Mouse (Mus musculus): ENCODE measurements at regions not wholly inside any gene's neighbourhood (a gene's known extent, or its start where the extent isn't known, plus 50 kb on each side); places are given as distances from the start of the nearest gene placed in this dataset.

- H3K36me3 ChIP-seq (ENCODE audit: control insufficient read depth, insufficient read depth, low read length) = no peaks in the 10 kb centered on the region
- no peak overlapping the region for H3K4me2 ChIP-seq
- H3K27ac ChIP-seq (ENCODE audit: low read depth, low read length) = no peak overlapping the region
- H3K27me3 ChIP-seq (ENCODE audit: control insufficient read depth, insufficient read depth, low read length) = no peaks in the 10 kb centered on the region
- no peak for ATAC-seq (replicated peaks; ENCODE audit: insufficient number of reproducible peaks, low FRiP score, low TSS enrichment)
- no peaks in the 10 kb centered on the region for H3K9me3 ChIP-seq (replicated peaks; ENCODE audit: control insufficient read depth, low read length)
- 66% methylated on average over 1 of the region's 1 CpGs for WGBS (ENCODE audit: insufficient replicate concordance)
- H3K9ac ChIP-seq (ENCODE audit: low read depth, low read length) = no peak overlapping the region
- no peaks in the 10 kb centered on the region for H3K4me1 ChIP-seq (ENCODE audit: control insufficient read depth, insufficient read depth, low read length)
- no peak overlapping the region for H3K4me3 ChIP-seq (ENCODE audit: low read depth, low read length)
Observed at GRCm38 (mm10) chr6:41187966-41188365, 114.1 kb upstream of the Try4 start.

GRCm38 (mm10) chr6:41178896-41179295 lies 123.2 kb upstream of the Try4 start:
- H3K4me1 ChIP-seq (ENCODE audit: control insufficient read depth, insufficient read depth, low read length) = no peaks in the 10 kb centered on the region
- no peak overlapping the region for H3K9ac ChIP-seq (ENCODE audit: low read depth, low read length)
- H3K27ac ChIP-seq (ENCODE audit: low read depth, low read length) = no peak overlapping the region
- WGBS (ENCODE audit: insufficient replicate concordance) = 79% methylated on average over 7 of the region's 7 CpGs
- no peak for ATAC-seq (replicated peaks; ENCODE audit: insufficient number of reproducible peaks, low FRiP score, low TSS enrichment)
- H3K27me3 ChIP-seq (ENCODE audit: control insufficient read depth, insufficient read depth, low read length) = no peaks in the 10 kb centered on the region
- H3K9me3 ChIP-seq (replicated peaks; ENCODE audit: control insufficient read depth, low read length) = no peaks in the 10 kb centered on the region
- no peaks in the 10 kb centered on the region for H3K36me3 ChIP-seq (ENCODE audit: control insufficient read depth, insufficient read depth, low read length)
- H3K4me2 ChIP-seq = no peak overlapping the region
- no peak overlapping the region for H3K4me3 ChIP-seq (ENCODE audit: low read depth, low read length)

DNA sequence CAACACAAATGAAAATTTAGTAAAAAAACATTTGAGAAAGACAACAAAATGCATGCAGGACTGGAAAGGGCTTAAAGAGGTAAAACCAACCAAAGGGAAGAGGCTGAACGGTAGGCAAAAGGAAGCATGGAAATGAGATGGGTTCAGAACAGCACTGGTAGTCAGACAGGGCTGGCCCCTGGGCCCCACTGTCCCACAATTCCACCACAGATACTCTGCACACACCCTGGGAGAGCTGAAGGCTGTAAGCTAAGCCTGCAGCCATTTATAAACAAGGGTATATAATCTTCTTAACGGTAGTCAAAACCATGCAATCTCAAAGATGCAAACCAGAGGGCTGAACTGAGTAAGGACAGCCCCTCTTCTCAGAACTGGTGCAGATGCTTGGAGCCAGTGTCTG lies 124.0 kb upstream of the Try4 start:
- WGBS (ENCODE audit: insufficient replicate concordance) = 75% methylated on average over 2 of the region's 2 CpGs
- Histone ChIP-seq H3K36me3 (ENCODE audit: control insufficient read depth, insufficient read depth, low read length) (no peaks in the 10 kb centered on the region), H3K9ac (ENCODE audit: low read depth, low read length) (no peak overlapping the region), H3K4me3 (ENCODE audit: low read depth, low read length) (no peak overlapping the region), H3K4me1 (ENCODE audit: control insufficient read depth, insufficient read depth, low read length) (no peaks in the 10 kb centered on the region), H3K27ac (ENCODE audit: low read depth, low read length) (no peak overlapping the region), H3K27me3 (ENCODE audit: control insufficient read depth, insufficient read depth, low read length) (no peaks in the 10 kb centered on the region), H3K9me3 (replicated peaks; ENCODE audit: control insufficient read depth, low read length) (no peaks in the 10 kb centered on the region), H3K4me2 (no peak overlapping the region)
- no peak for ATAC-seq (replicated peaks; ENCODE audit: insufficient number of reproducible peaks, low FRiP score, low TSS enrichment)

- ATAC-seq (replicated peaks; ENCODE audit: insufficient number of reproducible peaks, low FRiP score, low TSS enrichment) = no peak
- no peak overlapping the region for H3K4me2 ChIP-seq
- 74% methylated on average over 3 of the region's 3 CpGs for whole genome bisulfite sequencing (ENCODE audit: insufficient replicate concordance)
- no peaks in the 10 kb centered on the region for H3K27me3 ChIP-seq (ENCODE audit: control insufficient read depth, insufficient read depth, low read length)
- no peak overlapping the region for H3K27ac ChIP-seq (ENCODE audit: low read depth, low read length)
- H3K4me3 ChIP-seq (ENCODE audit: low read depth, low read length) = no peak overlapping the region
- H3K36me3 ChIP-seq (ENCODE audit: control insufficient read depth, insufficient read depth, low read length) = no peaks in the 10 kb centered on the region
- H3K9ac ChIP-seq (ENCODE audit: low read depth, low read length) = no peak overlapping the region
- no peaks in the 10 kb centered on the region for H3K4me1 ChIP-seq (ENCODE audit: control insufficient read depth, insufficient read depth, low read length)
- no peaks in the 10 kb centered on the region for H3K9me3 ChIP-seq (replicated peaks; ENCODE audit: control insufficient read depth, low read length)
Observed at GRCm38 (mm10) chr6:41177152-41177551, 124.9 kb upstream of the Try4 start.

DNA sequence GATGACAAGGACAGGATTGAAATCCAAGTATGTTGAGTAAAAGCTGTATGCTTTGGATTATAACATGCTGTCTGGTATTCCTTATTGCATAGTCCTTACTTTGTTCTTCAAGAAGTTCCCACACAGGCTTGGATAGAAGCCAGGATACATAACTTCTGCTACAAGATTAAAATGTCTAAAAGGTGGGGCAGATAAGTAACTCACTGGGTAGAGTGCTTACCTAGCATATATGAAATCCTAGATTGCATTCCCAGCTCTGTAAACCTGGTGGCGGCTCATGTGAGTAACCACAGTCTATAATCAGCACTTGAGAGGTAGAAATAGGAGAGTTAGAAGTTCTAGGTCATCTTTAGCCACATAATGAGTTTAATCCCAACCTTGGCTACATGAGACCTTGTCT lies 126.0 kb upstream of the Try4 start:
- no peaks in the 10 kb centered on the region for H3K9me3 ChIP-seq (replicated peaks; ENCODE audit: control insufficient read depth, low read length)
- H3K4me1 ChIP-seq (ENCODE audit: control insufficient read depth, insufficient read depth, low read length) = no peaks in the 10 kb centered on the region
- no peak overlapping the region for H3K4me3 ChIP-seq (ENCODE audit: low read depth, low read length)
- no peaks in the 10 kb centered on the region for H3K36me3 ChIP-seq (ENCODE audit: control insufficient read depth, insufficient read depth, low read length)
- ATAC-seq (replicated peaks; ENCODE audit: insufficient number of reproducible peaks, low FRiP score, low TSS enrichment) = no peak
- WGBS (ENCODE audit: insufficient replicate concordance) = 71% methylated on average over 1 of the region's 1 CpGs
- H3K27me3 ChIP-seq (ENCODE audit: control insufficient read depth, insufficient read depth, low read length) = no peaks in the 10 kb centered on the region
- H3K9ac ChIP-seq (ENCODE audit: low read depth, low read length) = no peak overlapping the region
- no peak overlapping the region for H3K27ac ChIP-seq (ENCODE audit: low read depth, low read length)
- no peak overlapping the region for H3K4me2 ChIP-seq

GRCm38 (mm10) chr6:41163491-41163890 lies 128.2 kb upstream of the 2210010C04Rik start:
- ATAC-seq (replicated peaks; ENCODE audit: insufficient number of reproducible peaks, low FRiP score, low TSS enrichment) = no peak
- Histone ChIP-seq H3K4me2 (no peak overlapping the region), H3K4me3 (ENCODE audit: low read depth, low read length) (no peak overlapping the region), H3K9me3 (replicated peaks; ENCODE audit: control insufficient read depth, low read length) (no peaks in the 10 kb centered on the region), H3K9ac (ENCODE audit: low read depth, low read length) (no peak overlapping the region), H3K36me3 (ENCODE audit: control insufficient read depth, insufficient read depth, low read length) (no peaks in the 10 kb centered on the region), H3K27me3 (ENCODE audit: control insufficient read depth, insufficient read depth, low read length) (no peaks in the 10 kb centered on the region), H3K27ac (ENCODE audit: low read depth, low read length) (no peak overlapping the region), H3K4me1 (ENCODE audit: control insufficient read depth, insufficient read depth, low read length) (no peaks in the 10 kb centered on the region)
- WGBS (ENCODE audit: insufficient replicate concordance) = 74% methylated on average over 1 of the region's 1 CpGs

DNA sequence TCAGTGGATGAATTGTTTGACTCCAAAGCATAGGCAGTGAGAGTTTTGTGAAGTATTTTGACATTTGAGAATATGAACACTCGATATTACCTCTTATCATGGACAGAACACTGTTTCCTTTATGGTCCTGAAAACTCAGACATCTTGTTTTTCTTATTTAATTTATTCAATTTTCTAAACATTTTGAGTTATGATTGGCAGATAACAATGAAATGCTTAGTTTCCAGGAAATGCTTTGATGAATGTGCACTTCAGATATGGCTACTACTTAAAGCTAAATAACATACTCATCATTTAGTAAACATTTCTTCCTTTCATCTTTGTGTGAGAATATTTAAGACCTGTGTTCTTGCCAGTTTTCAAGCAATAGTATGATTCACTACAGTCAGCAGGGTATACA lies 126.4 kb upstream of the 2210010C04Rik start:
- Histone ChIP-seq H3K27ac (ENCODE audit: low read depth, low read length) (no peak overlapping the region), H3K4me2 (no peak overlapping the region), H3K27me3 (ENCODE audit: control insufficient read depth, insufficient read depth, low read length) (no peaks in the 10 kb centered on the region), H3K4me3 (ENCODE audit: low read depth, low read length) (no peak overlapping the region), H3K9ac (ENCODE audit: low read depth, low read length) (no peak overlapping the region), H3K9me3 (replicated peaks; ENCODE audit: control insufficient read depth, low read length) (no peaks in the 10 kb centered on the region), H3K4me1 (ENCODE audit: control insufficient read depth, insufficient read depth, low read length) (no peaks in the 10 kb centered on the region), H3K36me3 (ENCODE audit: control insufficient read depth, insufficient read depth, low read length) (no peaks in the 10 kb centered on the region)
- ATAC-seq (replicated peaks; ENCODE audit: insufficient number of reproducible peaks, low FRiP score, low TSS enrichment) = no peak
- WGBS (ENCODE audit: insufficient replicate concordance) = 53% methylated on average over 1 of the region's 1 CpGs

- Histone ChIP-seq H3K4me1 (ENCODE audit: control insufficient read depth, insufficient read depth, low read length) (no peaks in the 10 kb centered on the region), H3K27me3 (ENCODE audit: control insufficient read depth, insufficient read depth, low read length) (no peaks in the 10 kb centered on the region), H3K36me3 (ENCODE audit: control insufficient read depth, insufficient read depth, low read length) (no peaks in the 10 kb centered on the region), H3K27ac (ENCODE audit: low read depth, low read length) (no peak overlapping the region), H3K9ac (ENCODE audit: low read depth, low read length) (no peak overlapping the region), H3K4me2 (no peak overlapping the region), H3K4me3 (ENCODE audit: low read depth, low read length) (no peak overlapping the region), H3K9me3 (replicated peaks; ENCODE audit: control insufficient read depth, low read length) (no peaks in the 10 kb centered on the region)
- no peak for ATAC-seq (replicated peaks; ENCODE audit: insufficient number of reproducible peaks, low FRiP score, low TSS enrichment)
- 75% methylated on average over 7 of the region's 7 CpGs for WGBS (ENCODE audit: insufficient replicate concordance)
Observed at GRCm38 (mm10) chr6:41152101-41152500, 116.8 kb upstream of the 2210010C04Rik start.

GRCm38 (mm10) chr6:41151542-41151941 lies 116.2 kb upstream of the 2210010C04Rik start:
- 74% methylated on average over 3 of the region's 3 CpGs for WGBS (ENCODE audit: insufficient replicate concordance)
- Histone ChIP-seq H3K4me1 (ENCODE audit: control insufficient read depth, insufficient read depth, low read length) (no peaks in the 10 kb centered on the region), H3K27ac (ENCODE audit: low read depth, low read length) (no peak overlapping the region), H3K4me3 (ENCODE audit: low read depth, low read length) (no peak overlapping the region), H3K9ac (ENCODE audit: low read depth, low read length) (no peak overlapping the region), H3K4me2 (no peak overlapping the region), H3K36me3 (ENCODE audit: control insufficient read depth, insufficient read depth, low read length) (no peaks in the 10 kb centered on the region), H3K9me3 (replicated peaks; ENCODE audit: control insufficient read depth, low read length) (no peaks in the 10 kb centered on the region), H3K27me3 (ENCODE audit: control insufficient read depth, insufficient read depth, low read length) (no peaks in the 10 kb centered on the region)
- ATAC-seq (replicated peaks; ENCODE audit: insufficient number of reproducible peaks, low FRiP score, low TSS enrichment) = no peak

Data from heart, embryonic 11.5 days (tissue).